Mouse (Mus musculus): ENCODE measurements around the gene Aldh1b1. TPM values are rescaled to one million over a fixed set of nuclear protein-coding genes. Genes with fewer than 3 reads are reported as not detected.

Gene Aldh1b1
- polyA plus RNA-seq, 1 experiment from 2014 or later: 350 TPM

DNA sequence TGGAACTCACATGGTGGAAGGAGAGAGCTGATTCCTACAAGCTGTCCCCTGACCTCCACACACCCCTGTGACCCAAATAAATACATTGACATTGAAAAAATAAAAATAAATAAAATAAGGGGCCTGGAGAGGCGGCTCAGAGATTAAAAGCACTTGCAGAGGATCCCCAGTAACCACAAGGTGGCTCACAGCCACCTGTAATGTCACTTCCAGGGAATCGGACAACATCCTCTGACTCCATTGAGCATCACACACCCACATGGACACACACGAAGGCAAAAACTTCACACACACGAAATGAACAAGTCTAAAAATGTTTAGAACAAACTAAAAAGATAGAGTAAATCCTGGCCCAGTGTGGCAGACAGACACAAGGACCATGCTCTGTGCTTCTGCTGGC is 12.1 kb upstream of the Aldh1b1 start:
- no peak for ATAC-seq
- peak; percentile 69 for TF ChIP-seq CTCF (IDR thresholded peaks at IDR 0.05; ENCODE audit: low read depth)
- H3K9ac ChIP-seq (ENCODE audit: low read depth, low read length): no peak overlapping the region
- H3K4me3 ChIP-seq (ENCODE audit: low read depth, low read length): no peak overlapping the region
- 37% methylated on average over 4 of the region's 4 CpGs for WGBS
- H3K36me3 ChIP-seq (ENCODE audit: control insufficient read depth, insufficient read depth): no peaks in the 10 kb centered on the region
- H3K27ac ChIP-seq (ENCODE audit: low read depth, low read length): no peak overlapping the region
- peaks cover 19% of the 10 kb centered on the region for H3K4me1 ChIP-seq (replicated peaks; ENCODE audit: control insufficient read depth, insufficient read depth, low read length)
- no peaks in the 10 kb centered on the region for H3K27me3 ChIP-seq (replicated peaks; ENCODE audit: control insufficient read depth, insufficient read depth, low read length)
- 0 out of 2 replicates have a peak overlapping the region, but pooled peaks have one; percentile 17 for H3K4me2 ChIP-seq (replicated peaks; ENCODE audit: low read depth)
- H3K9me3 ChIP-seq (ENCODE audit: control insufficient read depth): no peaks in the 10 kb centered on the region

DNA sequence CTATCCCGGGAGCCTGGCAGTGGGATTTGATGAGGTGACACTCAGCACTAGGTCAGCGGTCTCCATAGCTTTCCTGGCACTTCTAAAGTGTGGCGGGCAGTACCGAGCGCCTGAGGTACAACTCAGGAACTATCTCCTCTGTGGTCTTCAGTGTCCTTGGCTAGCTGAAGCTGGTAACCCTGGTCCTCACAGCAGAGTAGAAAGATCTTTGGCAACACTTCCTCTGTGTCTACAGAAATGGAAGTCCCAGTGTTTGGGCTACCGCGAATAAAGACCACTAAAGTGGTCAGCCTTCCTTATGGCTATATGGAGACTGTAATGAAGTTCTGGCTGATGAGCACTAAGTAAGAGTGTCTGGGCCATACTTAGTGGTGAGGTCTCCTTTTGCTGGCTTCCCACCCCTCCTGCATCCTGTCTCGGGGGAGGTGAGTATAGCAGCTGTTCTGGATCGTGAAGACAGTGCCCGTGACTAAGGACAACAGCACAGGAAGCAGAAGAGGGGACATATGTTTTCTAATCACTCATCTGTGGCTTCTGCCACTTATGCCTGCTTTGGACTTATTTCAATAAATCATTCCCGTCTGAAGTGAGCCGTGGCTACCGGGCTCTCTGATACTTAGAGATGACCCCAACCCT is 10.3 kb upstream of the Aldh1b1 start:
- peaks cover 19% of the 10 kb centered on the region for H3K4me1 ChIP-seq (replicated peaks; ENCODE audit: control insufficient read depth, insufficient read depth, low read length)
- TF ChIP-seq CTCF (IDR thresholded peaks at IDR 0.05; ENCODE audit: low read depth): no peak
- H3K27ac ChIP-seq (ENCODE audit: low read depth, low read length): peak overlapping the region; percentile 52; the same call in 1 of the 2 replicates
- no peaks in the 10 kb centered on the region for H3K9me3 ChIP-seq (ENCODE audit: control insufficient read depth)
- no peaks in the 10 kb centered on the region for H3K36me3 ChIP-seq (ENCODE audit: control insufficient read depth, insufficient read depth)
- no peaks in the 10 kb centered on the region for H3K27me3 ChIP-seq (replicated peaks; ENCODE audit: control insufficient read depth, insufficient read depth, low read length)
- no peak overlapping the region for H3K4me2 ChIP-seq (replicated peaks; ENCODE audit: low read depth)
- 74% methylated on average over 13 of the region's 13 CpGs for WGBS
- no peak overlapping the region for H3K9ac ChIP-seq (ENCODE audit: low read depth, low read length)
- no peak overlapping the region for H3K4me3 ChIP-seq (ENCODE audit: low read depth, low read length)
- ATAC-seq: no peak

DNA sequence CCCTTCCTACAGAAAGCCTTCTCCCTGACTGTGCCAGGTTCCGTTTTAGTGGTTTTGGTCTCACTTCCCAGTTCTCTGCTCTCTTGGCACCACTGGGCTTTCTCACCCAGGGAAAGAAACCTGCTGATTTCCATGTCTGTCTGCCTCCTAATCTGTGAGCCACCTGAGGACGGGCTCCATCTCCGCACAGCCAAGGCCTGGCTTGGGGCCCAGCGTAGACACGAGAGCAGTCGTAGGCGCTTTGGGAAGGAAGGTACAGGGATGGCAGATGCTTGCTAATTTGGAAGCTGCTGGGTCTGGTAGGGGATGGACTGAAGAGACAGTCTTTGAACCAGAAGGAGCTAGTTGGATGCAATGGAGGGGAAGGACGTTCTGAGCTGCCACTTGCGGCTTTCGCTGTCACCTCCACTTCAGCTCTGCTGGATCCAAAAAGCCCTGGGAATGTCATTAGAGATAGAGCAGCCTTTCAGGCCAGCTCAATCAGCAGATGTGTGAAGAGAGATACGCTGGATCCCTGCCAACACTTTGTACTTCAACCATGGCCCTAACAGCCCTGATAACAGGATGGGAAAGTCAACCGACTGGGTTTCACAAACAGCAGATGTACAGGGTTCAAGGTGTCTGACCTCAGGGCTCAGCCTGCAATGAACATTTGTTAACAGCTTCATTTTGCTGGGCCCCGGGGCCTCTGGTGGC is 9.4 kb upstream of the Aldh1b1 start:
- 36% methylated on average over 13 of the region's 13 CpGs for whole genome bisulfite sequencing
- no peaks in the 10 kb centered on the region for H3K36me3 ChIP-seq (ENCODE audit: control insufficient read depth, insufficient read depth)
- no peak for TF ChIP-seq CTCF (IDR thresholded peaks at IDR 0.05; ENCODE audit: low read depth)
- no peak overlapping the region for H3K9ac ChIP-seq (ENCODE audit: low read depth, low read length)
- peak overlapping the region; percentile 60 for H3K27ac ChIP-seq (ENCODE audit: low read depth, low read length)
- H3K4me3 ChIP-seq (ENCODE audit: low read depth, low read length): no peak overlapping the region
- no peaks in the 10 kb centered on the region for H3K27me3 ChIP-seq (replicated peaks; ENCODE audit: control insufficient read depth, insufficient read depth, low read length)
- peaks cover 19% of the 10 kb centered on the region for H3K4me1 ChIP-seq (replicated peaks; ENCODE audit: control insufficient read depth, insufficient read depth, low read length)
- peak; percentile 90 for ATAC-seq
- H3K9me3 ChIP-seq (ENCODE audit: control insufficient read depth): no peaks in the 10 kb centered on the region
- peak overlapping the region; percentile 37 for H3K4me2 ChIP-seq (replicated peaks; ENCODE audit: low read depth)

DNA sequence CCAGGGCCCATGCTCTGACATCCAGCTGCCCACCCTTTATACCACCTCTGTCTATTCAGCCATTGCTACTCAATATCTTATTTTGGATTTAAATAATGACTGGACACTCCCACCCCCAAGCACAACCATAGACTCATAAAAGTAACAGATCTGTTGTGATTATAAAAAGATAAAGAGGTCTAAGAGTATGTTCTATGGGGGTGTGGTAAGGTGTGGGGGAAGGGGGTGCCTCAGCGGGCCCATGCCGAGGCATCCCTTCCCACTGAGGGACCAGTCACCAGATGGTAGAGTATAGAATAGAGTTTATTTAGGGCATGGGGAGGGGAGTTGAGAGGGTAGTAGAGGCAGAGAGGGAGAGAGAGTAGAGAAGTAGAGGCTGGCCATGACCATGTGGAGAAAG is 8.8 kb upstream of the Aldh1b1 start:
- Histone ChIP-seq H3K27ac (ENCODE audit: low read depth, low read length) (peak overlapping the region; percentile 60), H3K4me3 (ENCODE audit: low read depth, low read length) (no peak overlapping the region), H3K36me3 (ENCODE audit: control insufficient read depth, insufficient read depth) (no peaks in the 10 kb centered on the region), H3K9ac (ENCODE audit: low read depth, low read length) (no peak overlapping the region), H3K27me3 (replicated peaks; ENCODE audit: control insufficient read depth, insufficient read depth, low read length) (no peaks in the 10 kb centered on the region), H3K4me1 (replicated peaks; ENCODE audit: control insufficient read depth, insufficient read depth, low read length) (peaks cover 19% of the 10 kb centered on the region), H3K4me2 (replicated peaks; ENCODE audit: low read depth) (peak overlapping the region; percentile 37), H3K9me3 (ENCODE audit: control insufficient read depth) (no peaks in the 10 kb centered on the region)
- WGBS: 43% methylated on average over 2 of the region's 2 CpGs
- peak; percentile 67 for ATAC-seq
- TF ChIP-seq CTCF (IDR thresholded peaks at IDR 0.05; ENCODE audit: low read depth): no peak

DNA sequence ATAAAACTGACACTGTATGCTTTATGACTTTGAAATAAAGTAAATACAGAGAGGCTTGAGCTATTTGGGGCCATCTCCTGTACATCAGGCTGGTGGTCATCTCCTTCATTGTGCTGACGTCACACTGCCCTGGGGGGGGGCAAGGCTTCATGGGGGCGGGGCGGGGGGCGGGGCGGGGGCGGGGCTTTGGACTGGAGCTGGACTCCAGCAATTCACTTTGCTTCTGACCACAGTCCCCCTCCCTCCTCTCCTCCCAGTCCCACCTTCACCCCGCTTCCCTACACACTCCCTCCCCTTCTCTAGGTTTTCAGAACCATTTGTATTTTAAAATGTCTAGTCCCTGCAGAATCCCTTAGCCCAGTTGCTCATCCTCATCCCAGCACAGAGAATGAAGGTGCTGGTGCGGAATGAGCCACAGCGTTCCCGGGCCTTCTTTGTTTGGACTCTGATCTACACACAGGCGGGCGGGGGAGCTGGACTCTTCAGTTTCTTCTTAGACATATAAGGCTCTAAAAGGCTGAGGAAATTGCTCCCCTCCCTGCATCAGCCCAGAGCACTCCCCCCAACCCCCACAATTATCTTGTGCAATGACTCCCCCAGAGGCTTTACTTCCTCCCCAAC is 3.5 kb upstream of the Aldh1b1 start:
- Histone ChIP-seq H3K36me3 (ENCODE audit: control insufficient read depth, insufficient read depth) (no peaks in the 10 kb centered on the region), H3K4me1 (replicated peaks; ENCODE audit: control insufficient read depth, insufficient read depth, low read length) (no peaks in the 10 kb centered on the region; the same call in 1 of the 2 replicates), H3K9ac (ENCODE audit: low read depth, low read length) (peak overlapping the region; percentile 42; the same call in 1 of the 2 replicates), H3K4me2 (replicated peaks; ENCODE audit: low read depth) (peak overlapping the region; percentile 65), H3K27ac (ENCODE audit: low read depth, low read length) (peak overlapping the region; percentile 83), H3K4me3 (ENCODE audit: low read depth, low read length) (peak overlapping the region; percentile 22), H3K27me3 (replicated peaks; ENCODE audit: control insufficient read depth, insufficient read depth, low read length) (no peaks in the 10 kb centered on the region), H3K9me3 (ENCODE audit: control insufficient read depth) (no peaks in the 10 kb centered on the region)
- no peak for TF ChIP-seq CTCF (IDR thresholded peaks at IDR 0.05; ENCODE audit: low read depth)
- peak; percentile 46 for ATAC-seq
- WGBS: 3% methylated on average over 11 of the region's 12 CpGs

DNA sequence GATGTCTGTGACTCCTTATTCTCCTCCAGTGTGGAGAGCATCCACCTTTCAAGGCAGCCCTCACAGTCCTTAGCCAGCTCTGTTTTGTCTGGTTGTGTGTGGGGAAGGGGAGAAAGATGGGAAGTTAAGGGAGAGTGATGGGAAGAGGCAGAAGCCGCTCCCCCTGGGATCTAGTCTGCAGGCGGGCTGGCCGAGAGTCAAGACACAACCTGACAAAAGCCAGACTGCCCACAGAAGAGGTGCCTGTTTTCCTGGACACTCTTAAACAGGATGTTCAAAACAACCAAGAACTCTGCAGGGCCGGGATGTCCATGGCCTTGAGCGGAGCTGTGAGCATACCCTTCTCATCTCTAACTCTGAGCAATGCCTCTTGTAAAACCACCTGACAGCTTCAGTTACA is 2.1 kb upstream of the Aldh1b1 start:
- WGBS: 51% methylated on average over 5 of the region's 5 CpGs
- Histone ChIP-seq H3K27me3 (replicated peaks; ENCODE audit: control insufficient read depth, insufficient read depth, low read length) (no peaks in the 10 kb centered on the region), H3K36me3 (ENCODE audit: control insufficient read depth, insufficient read depth) (no peaks in the 10 kb centered on the region), H3K4me1 (replicated peaks; ENCODE audit: control insufficient read depth, insufficient read depth, low read length) (no peaks in the 10 kb centered on the region; the same call in 1 of the 2 replicates), H3K9me3 (ENCODE audit: control insufficient read depth) (no peaks in the 10 kb centered on the region), H3K9ac (ENCODE audit: low read depth, low read length) (no peak overlapping the region), H3K27ac (ENCODE audit: low read depth, low read length) (peak overlapping the region; percentile 28; the same call in 1 of the 2 replicates), H3K4me2 (replicated peaks; ENCODE audit: low read depth) (peak overlapping the region; percentile 9; the same call in 1 of the 2 replicates), H3K4me3 (ENCODE audit: low read depth, low read length) (no peak overlapping the region)
- no peak for ATAC-seq
- no peak for TF ChIP-seq CTCF (IDR thresholded peaks at IDR 0.05; ENCODE audit: low read depth)

All from intestine, postnatal 0 days (tissue).